Mouse (Mus musculus) frontal cortex, adult (tissue): ENCODE measurements around the gene Bcas3.

Experiments
- ATAC-seq: cut with Nextera tagmentation; 2 replicates; pipeline ENCODE4 v1.9.2; 2017; ENCODE audit warnings: mild to moderate bottlenecking, moderate library complexity, mixed read lengths; ENCODE audit not compliant: low TSS enrichment

Bcas3 gene

DNA sequence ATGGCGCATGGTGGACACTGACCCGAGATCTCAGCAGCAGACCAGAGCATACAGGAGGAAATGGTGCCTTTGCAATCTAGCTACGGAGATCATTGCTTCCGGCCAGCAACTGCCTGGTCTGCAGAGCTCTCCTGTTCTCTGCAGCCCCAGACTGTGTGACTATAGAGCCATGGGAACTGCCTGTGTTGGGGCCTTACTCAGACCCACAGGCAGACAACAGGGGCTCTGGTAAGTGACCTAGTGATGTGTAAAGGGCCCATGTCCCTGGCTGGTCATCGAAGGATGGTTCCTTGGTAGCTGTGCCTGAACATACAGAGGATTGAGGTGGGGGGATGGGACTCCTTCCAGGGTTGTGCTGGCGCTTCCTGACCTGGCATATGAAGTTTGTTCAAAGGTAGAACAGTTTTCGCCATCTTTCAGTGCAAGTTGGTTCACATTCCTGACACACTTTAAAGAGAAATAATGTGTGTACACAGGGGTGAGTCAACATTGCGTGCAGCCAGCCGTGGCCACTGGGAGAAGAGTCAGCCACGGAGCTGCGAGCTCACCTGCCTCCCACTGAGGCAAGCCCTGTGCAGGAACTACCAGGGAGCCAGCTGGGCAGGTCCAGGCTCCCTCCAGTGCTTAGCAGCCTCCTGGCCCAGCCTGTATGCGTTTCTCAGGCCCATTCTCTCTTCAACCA is 439.7 kb downstream of the Bcas3 start:
- no peak for ATAC-seq

DNA sequence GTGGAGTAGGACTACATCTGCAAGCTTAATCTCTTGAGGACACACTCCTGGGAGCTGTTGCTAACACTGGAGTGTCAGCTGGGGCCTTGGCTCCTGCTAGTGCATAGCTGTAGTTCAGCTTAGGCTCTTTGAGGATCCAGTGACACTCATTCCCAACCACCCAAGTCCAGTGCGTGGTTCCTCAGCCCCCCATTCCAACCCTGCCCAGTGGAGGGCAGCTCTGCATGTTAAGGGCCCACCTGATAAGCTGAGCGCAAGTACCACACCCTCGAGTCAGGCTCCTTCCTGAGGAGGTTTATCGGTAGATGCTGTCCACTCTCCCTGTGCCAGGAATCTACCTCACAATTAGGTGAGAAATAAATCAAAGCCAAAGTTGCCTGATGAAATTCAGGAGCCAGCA is 446.5 kb downstream of the Bcas3 start:
- ATAC-seq = no peak

DNA sequence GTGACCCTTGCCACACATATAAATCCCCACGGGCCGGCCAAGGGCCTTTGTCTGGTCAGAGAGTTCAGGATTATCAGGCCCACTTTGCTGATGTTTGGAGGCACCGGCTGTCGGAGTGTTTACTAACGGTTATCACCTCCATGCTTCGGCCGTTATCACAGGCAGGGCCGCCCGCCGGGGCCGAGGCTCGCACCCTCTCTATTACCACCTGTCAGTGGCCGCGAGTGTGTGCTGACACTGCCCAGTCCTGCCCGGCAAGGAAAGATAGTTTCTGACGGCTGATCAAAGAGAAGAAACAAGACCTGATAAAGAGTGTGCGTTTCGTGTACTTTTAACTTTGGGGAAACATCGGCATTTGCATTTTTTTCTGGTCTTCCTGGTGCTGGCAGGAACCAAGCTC is 446.9 kb downstream of the Bcas3 start:
- no peak for ATAC-seq

GRCm38 (mm10) chr11:85800380-85800779 is 447.4 kb downstream of the Bcas3 start:
- ATAC-seq = no peak

- no peak for ATAC-seq
Measured at GRCm38 (mm10) chr11:85804048-85804447, 451.1 kb downstream of the Bcas3 start.

DNA sequence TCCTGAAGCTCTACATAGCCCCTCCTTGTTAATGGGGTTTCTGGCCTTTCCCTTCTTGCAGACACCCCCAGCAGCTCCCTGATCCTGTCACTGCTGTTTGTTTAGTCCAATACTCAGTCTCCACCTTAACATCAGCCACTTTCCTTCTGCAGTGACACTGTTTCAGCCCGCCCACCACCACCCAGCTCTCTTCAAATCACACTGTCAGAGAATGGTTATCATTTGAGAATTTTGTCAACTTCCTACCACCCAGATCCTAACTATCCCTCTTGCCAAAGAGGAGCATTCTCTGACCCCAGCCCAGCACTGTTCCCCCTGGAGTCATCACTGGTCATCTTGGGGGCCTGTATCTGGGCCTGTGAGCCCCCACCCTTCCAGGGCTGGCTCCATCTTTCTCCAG is 452.8 kb downstream of the Bcas3 start:
- ATAC-seq = no peak

DNA sequence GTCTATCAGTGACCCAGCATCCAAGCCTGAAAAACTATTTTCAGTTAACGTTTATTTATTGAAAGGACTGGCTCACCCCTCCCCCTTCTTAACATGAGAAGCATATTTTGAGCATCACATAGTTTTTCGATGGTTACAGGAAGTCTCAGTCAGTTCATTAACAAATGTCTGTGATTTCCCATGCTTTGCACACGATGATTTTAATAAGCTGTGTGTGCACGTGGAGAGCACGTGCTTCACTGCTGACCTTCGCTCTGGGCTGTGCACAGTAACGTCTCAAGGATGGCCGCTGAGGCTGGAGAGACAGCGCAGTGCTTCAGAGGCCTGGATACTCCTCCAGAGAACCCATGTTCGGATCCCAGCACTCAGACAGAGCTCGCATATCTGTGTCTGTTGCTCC is 454.4 kb downstream of the Bcas3 start:
- ATAC-seq = no peak

GRCm38 (mm10) chr11:85811229-85811628 is 458.3 kb downstream of the Bcas3 start:
- no peak for ATAC-seq

- no peak for ATAC-seq
Measured at GRCm38 (mm10) chr11:85811676-85812075, 458.7 kb downstream of the Bcas3 start.

DNA sequence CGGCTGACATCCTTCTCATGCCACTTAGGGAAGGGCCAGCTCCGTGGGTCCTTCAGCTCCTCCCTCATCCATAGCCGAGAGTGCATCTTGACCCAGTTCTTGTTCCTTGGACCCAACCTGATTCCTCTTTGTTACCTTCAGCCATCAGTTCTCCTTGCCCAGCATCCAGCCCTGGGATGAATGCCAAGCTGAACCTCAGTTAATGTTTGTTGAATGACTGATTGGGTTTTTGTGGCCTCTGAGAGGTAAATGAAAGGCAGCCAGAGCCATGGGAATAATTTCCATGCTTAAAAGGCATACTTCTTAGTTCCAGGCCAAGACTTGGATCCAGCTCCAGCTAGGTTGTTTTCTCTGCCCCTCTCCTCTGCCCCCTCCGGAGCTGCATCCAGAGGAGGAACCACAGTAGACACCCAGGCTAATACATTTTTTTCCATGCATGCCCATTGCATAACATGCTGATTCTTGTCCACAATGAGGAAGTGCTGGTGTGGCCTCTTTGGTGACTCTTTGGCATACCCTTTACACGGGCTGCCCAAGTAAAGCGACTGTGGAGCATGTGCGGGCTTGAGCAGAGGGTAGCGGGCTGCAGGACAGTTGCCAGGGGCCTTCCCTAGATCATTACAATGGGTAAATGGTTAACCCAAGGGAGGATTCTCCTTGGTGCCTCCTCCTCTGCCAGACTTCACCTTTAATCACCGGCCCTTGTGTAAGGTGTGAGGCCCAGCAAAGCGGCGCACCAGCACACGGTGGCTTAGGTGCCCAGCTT is 459.4 kb downstream of the Bcas3 start:
- ATAC-seq = no peak

- ATAC-seq = no peak
Measured at GRCm38 (mm10) chr11:85814678-85815077, 461.7 kb downstream of the Bcas3 start.

GRCm38 (mm10) chr11:85816471-85816870 is 463.5 kb downstream of the Bcas3 start:
- ATAC-seq = no peak

DNA sequence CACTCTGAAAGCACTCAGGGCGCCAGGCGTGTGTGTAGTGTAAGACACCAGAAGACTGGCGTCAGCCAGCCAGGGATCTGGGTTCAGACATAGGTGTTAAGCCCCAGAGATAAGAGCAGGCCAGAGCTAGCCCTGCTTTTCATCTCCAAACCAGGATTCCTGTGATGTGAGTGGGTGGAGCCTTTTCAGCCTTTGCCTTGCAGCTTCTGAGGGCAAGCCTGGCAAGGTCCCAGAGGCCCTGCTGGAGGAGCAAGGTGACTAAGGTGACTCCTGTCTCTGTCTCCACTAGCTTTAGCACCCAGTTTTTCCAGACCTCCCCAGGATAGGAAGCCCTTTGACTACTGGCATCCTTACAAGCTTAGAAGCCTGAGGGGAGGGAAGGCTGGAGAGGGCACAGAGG is 465.4 kb downstream of the Bcas3 start:
- ATAC-seq = no peak

- ATAC-seq = no peak
Measured at GRCm38 (mm10) chr11:85820959-85821358, 468.0 kb downstream of the Bcas3 start.

GRCm38 (mm10) chr11:85821659-85822058 is 468.7 kb downstream of the Bcas3 start:
- ATAC-seq = no peak

- ATAC-seq = peak; percentile 77
Measured at GRCm38 (mm10) chr11:85823181-85823580, 470.2 kb downstream of the Bcas3 start.

GRCm38 (mm10) chr11:85823794-85824193 is 470.8 kb downstream of the Bcas3 start:
- no peak for ATAC-seq

- no peak for ATAC-seq
Measured at GRCm38 (mm10) chr11:85825031-85825430, 472.1 kb downstream of the Bcas3 start.

DNA sequence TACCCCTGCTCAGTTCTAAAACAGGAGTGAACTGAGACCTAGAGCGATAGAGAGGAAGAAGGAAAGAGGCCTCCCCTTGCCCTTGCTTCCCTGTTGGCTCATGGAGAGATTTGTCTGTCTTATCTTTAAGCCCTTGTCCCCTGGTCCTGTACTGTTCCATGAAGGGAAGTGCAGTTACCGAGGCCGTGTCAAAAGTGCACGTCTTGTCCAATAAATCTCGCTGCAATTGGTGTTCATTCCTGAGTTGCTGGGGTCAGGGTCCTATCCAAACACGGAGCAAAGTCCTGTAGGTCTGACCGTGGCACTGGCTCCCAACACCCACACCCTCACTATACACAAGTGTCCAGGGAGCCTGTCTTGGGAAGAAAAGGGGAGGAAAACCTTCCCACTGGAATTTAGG is 472.9 kb downstream of the Bcas3 start:
- no peak for ATAC-seq

DNA sequence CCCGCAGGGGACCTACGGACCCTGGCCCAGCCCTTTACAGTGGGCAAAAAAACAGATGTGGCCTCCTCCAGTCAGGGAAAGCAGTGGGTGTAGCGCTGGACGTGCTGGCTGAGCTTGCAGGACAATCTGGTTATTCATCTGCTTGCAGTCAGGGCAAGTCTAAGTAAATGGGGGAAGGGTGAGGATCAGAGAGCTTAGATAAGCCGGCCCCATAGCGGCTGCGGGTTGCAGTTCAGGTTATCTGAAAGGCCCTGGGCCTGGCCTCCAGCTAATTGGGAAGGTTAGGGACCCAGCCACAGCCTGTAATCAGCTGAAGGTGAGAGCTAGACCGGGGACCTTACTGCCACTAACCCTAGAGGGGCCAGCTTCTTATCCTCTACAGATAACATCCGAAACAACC is 474.4 kb downstream of the Bcas3 start:
- ATAC-seq = no peak

GRCm38 (mm10) chr11:85828691-85829519 is 475.9 kb downstream of the Bcas3 start:
- ATAC-seq = no peak
